Mouse (Mus musculus): ENCODE data around the gene Slc6a19.

- no peak for TF ChIP-seq CTCF (IDR thresholded peaks at IDR 0.05; ENCODE audit: borderline replicate concordance, insufficient read depth, low read depth, low read length)
- no peak for TF ChIP-seq POLR2A (IDR thresholded peaks at IDR 0.05; ENCODE audit: borderline replicate concordance, insufficient read depth, low read length)
Measured at GRCm38 (mm10) chr13:73679311-73679710, 25.4 kb downstream of the Slc6a19 start.

Measured in cerebellum, adult 2 months (tissue).